Mouse (Mus musculus) G1E-ER4 (cell line): ENCODE data around the gene Ccn1. TPM values are rescaled to one million over a fixed set of nuclear protein-coding genes. Genes with fewer than 3 reads are reported as not detected.

ENCODE experiments used
- GATA1 ChIP-seq: IDR thresholded peaks from one replicate; pipeline ENCODE4 v1.8.0; 2012; ENCODE audit warnings: low read length, inconsistent platforms
- polyA plus RNA-seq: library from polyadenylated mRNA; stranded (reverse); fragments of >175 nt; gene quantifications from 2 replicates; pipeline ENCODE4 v1.2.3, GENCODE M21; 2012

Ccn1 gene
- polyA plus RNA-seq, 1 experiment: not detected

DNA sequence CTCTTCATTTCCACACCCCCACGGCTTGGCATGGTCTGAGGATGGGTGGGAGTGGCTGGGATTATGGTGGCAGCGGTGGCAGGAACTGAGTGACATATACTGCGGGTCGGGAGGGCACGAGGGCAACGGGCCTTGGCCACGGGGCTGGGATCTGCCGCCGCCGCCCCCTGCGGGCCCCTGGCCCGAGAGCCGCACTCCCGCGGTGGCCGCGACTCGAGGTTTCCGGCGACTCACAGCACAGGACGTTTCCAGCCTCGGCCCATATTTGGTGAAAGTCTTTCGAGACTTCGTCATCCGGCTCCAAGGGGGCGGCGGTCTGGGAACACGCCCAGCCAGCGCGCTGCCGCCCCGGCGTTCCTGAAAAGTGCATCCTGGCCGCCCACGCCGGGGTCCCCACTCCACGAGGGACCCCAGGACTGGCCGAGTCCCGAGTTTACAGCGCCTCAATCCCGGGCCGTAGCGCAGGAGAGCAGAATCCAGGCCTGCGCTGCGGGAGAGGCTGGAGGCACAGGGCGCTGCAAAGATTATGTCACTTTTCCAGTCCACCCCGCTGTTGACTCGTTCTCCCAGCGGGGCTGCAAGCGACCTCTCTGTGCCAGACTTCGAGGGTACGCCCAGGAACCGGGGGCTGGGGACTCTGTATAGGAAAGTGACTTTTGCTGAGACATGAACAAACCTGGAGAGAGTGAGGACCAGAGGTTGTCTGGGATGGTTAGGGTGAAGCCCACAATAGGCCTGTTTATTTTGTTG is 3.6 kb upstream of the Ccn1 start:
- TF ChIP-seq GATA1: no peak

DNA sequence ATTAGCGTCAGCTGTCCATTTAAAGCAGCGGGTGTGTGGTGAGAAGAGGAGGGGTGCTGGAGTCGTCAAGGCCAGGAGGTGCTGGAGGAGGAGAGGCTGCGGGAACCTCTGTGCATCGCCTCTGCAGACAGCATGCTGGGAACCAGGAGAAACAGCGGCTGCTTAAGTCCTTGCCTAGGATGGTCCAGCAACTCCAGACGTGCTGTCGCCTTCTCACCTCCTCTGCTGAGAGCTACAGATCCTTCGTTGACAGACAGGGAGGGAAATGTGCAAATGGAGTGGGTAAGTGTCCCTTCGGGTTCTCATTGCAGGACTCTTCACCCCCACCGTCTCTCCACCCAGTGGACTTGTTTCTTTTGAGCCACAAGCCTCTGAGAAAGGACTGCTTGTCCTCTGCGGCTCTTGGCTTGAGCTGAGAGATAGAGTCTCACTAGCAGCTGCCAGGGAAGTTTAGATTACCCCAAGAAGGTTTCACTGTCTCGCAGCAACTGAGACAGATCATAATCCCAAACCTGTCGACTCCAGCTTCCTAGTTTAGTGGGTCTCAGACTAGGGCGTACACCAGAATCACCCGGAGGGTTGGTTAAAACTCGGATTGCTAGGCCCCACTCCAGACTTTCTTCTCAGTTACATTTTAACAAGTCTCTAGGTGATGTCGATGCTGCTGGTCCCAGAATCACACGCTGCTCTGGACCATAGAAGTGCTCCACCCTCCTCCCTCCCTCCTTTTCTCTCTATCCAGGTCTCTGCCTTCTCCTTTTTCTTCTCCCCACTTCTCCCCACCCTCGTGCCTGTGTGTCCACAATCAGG is 2.7 kb upstream of the Ccn1 start:
- no peak for TF ChIP-seq GATA1

- no peak for TF ChIP-seq GATA1
Measured at GRCm38 (mm10) chr3:145651978-145652321, 2.2 kb upstream of the Ccn1 start.

DNA sequence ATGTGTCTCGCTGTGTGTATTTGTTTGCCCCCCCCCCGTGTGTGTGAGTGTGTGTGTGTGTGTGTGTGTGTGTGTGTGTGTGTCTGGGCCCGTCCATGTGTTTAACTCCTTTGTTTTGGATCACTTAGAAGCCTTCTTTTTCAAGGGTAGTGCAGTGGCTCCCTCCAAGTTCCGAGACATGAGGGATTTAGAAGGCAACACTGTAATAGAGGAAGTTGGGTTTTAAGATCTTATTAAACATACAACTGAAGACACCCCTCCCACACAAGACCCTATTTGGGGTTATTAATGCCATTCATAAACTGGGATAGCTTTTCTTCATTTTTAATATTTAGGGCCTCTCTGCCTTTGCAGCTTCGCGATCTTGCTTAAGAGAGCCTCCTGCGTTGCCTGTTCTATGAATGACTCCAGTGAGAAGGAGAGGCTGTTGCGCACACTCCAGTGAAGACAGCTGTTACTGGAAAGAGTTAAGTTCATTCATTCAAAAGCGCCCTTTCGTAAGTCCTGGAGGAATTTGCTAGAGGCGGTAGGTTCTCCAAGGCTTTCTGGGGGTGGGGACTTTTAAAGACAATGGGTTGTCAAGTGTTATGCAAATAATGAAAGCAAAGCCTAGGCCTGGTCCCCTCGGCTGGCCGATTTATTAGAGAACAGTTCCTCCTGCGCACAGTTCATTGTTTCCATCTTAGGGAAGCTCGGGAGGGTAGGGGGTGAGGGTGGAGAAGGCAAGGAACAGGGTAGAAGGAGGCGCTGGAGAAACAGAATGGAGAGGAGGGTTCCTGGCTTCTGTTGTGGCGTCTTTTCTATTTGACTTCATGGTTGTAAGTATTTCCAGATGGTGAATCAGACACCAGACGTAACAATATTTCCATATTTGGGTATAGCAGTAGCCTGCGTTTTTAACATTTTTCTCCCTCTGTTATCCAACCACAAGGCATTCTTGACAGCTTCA is 1.5 kb upstream of the Ccn1 start:
- no peak for TF ChIP-seq GATA1

GRCm38 (mm10) chr3:145650298-145651011 is 674 bp upstream of the Ccn1 start:
- no peak for TF ChIP-seq GATA1

DNA sequence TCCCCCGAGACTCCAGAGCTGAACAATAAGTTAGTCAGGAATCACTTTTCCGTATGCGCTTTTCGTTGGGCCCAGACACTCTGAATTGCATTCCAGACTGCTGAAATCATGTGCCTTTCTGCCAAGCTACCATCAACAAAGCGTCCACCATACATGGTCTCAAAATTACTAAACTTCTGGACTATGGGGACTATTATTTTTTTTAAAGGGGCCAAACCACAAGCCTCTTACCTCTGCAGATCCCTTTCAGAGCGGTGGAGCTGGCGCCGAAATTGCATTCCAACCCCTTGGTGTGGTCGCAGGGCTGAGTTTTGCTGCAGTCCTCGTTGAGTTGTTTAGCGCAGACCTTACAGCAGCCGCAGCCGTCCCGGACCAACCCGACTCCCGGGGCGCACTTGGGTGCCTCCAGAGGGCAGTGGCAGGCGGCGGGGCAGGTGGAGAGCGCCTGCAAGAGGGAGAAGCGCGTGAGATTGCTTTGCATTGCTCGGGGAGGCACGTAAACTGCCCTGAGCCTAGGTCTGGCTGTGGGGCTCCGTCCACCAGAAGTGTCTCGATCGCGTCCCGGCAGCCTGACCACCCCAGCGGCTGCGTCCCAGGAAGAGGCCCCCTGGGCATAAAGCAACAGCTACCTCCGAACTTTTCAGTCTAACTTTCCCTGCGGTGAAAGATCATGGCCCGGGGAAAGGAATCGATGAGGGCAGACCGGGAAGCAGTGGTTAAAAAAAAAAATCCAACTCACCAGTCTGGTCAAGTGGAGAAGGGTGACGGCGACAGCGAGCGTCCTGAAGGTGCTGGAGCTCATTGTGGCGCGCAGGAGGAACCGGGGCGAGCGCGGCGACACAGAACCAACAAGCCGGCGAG is 560 bp downstream of the Ccn1 start:
- TF ChIP-seq GATA1: no peak

GRCm38 (mm10) chr3:145648097-145648931 is 1.5 kb downstream of the Ccn1 start:
- TF ChIP-seq GATA1: no peak

DNA sequence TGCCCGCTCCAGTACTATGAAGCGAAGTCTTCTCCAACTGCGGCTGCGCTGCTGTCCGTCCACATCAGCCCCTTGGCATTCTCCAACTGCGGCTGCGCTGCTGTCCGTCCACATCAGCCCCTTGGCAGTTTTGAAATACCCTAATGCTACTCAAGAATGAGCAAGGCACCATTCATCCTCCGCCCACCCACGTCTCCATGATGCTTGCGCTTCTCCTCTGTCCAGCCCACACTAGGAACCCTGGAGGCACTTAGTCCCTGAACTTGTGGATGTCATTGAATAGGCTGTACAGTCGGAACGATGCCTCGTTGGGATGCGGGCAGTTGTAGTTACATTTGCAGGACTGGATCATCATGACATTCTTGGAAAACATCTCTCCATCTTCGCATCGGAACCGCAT is 2.4 kb downstream of the Ccn1 start:
- no peak for TF ChIP-seq GATA1

DNA sequence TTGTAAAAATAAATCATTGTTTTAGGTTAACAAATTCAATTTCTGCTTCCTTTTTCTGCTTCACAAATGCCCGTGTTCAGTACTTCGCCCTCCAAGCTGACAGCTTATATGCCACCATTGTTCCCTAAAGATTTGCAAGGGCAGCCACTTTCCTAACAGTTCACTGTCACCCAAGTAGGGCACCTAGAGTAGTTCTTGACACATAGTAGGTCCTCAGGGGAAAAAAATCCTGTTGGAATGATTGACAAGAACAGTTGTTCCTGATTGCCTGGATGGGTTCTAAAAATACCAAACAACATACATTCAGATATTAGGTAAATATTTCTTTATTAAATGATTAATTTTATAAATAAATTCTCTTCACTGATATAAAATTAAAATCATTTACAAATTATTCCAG is 3.1 kb downstream of the Ccn1 start:
- TF ChIP-seq GATA1: no peak

- no peak for TF ChIP-seq GATA1
Measured at GRCm38 (mm10) chr3:145646009-145646408, 3.8 kb downstream of the Ccn1 start.

- no peak for TF ChIP-seq GATA1
Measured at GRCm38 (mm10) chr3:145645463-145645862, 4.3 kb downstream of the Ccn1 start.

DNA sequence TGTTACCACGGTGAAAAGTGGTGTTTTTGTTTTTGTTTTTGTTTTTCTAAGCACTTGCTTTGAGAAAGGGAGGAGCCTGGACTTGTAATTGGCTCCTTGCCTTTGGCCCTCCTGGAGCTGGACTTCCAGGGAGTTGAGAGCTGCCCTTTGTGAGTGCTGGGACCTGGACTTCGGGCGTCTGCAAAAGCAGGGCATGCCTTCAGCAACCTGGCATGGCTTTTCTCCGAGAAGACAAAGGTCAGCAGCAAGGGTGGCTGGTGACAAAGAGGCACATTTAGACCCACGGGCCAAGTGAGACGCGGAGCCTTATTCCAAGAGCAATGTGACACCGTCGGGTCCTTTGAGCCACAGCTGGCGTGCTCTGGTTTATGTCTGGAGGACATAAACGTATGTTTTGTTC is 6.9 kb downstream of the Ccn1 start:
- no peak for TF ChIP-seq GATA1

DNA sequence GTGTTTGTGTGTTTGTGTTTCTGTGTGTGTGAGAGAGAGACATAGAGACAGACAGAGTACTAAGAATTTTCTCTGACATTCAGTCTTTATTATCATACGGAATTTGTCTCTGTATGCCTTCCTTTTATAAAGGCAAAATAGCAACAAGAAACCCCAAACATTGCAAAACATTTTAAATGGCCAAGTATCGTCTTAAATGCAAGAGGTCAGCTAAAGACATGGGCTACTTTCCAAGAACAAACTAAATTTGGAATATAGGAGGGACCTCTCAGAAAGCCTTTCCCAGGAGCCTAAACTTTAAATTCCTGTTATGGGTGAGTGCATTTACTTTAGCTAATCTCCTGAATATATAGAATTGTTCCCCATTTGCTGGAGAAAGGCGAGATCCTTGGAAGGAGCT is 7.9 kb downstream of the Ccn1 start:
- TF ChIP-seq GATA1: no peak

- no peak for TF ChIP-seq GATA1
Measured at GRCm38 (mm10) chr3:145641036-145641685, 8.6 kb downstream of the Ccn1 start.
